Mouse (Mus musculus): Measurements from ENCODE around the gene Atp6v0e. TPM values are rescaled to one million over a fixed set of nuclear protein-coding genes. Genes with fewer than 3 reads are reported as not detected.

Gene Atp6v0e
- polyA plus RNA-seq, 1 experiment from 2014 or later, result 255 TPM

- H3K27ac ChIP-seq (replicated peaks), result peak overlapping the region; percentile 91
- 33% methylated on average over 8 of the region's 8 CpGs for WGBS
- H3K36me3 ChIP-seq, result peaks cover 16% of the 10 kb centered on the region; the same call in 1 of the 2 replicates
- H3K4me3 ChIP-seq (replicated peaks), result no peak overlapping the region
- H3K9ac ChIP-seq, result 0 out of 2 replicates have a peak overlapping the region, but pooled peaks have one; percentile 1
- H3K9me3 ChIP-seq (replicated peaks), result no peaks in the 10 kb centered on the region
- H3K4me2 ChIP-seq (replicated peaks), result no peak overlapping the region
- peaks cover 42% of the 10 kb centered on the region for H3K4me1 ChIP-seq
- no peaks in the 10 kb centered on the region for H3K27me3 ChIP-seq
- peak; percentile 76 for ATAC-seq (ENCODE audit: insufficient number of reproducible peaks, low FRiP score, low TSS enrichment, low read depth)
Observed at GRCm38 (mm10) chr17:26688795-26689735, 26.0 kb downstream of the Atp6v0e start.

GRCm38 (mm10) chr17:26689810-26690209 lies 26.8 kb downstream of the Atp6v0e start:
- peak overlapping the region; percentile 91 for H3K27ac ChIP-seq (replicated peaks)
- no peak overlapping the region for H3K4me3 ChIP-seq (replicated peaks)
- H3K9ac ChIP-seq, result no peak overlapping the region
- no peaks in the 10 kb centered on the region for H3K9me3 ChIP-seq (replicated peaks)
- WGBS, result 21% methylated on average over 2 of the region's 2 CpGs
- H3K4me1 ChIP-seq, result peaks cover 42% of the 10 kb centered on the region
- no peak overlapping the region for H3K4me2 ChIP-seq (replicated peaks)
- H3K36me3 ChIP-seq, result peaks cover 8% of the 10 kb centered on the region; the same call in 1 of the 2 replicates
- no peaks in the 10 kb centered on the region for H3K27me3 ChIP-seq
- 0 out of 2 replicates have a peak, but pooled peaks have one; percentile 25 for ATAC-seq (ENCODE audit: insufficient number of reproducible peaks, low FRiP score, low TSS enrichment, low read depth)

GRCm38 (mm10) chr17:26690236-26690635 lies 27.2 kb downstream of the Atp6v0e start:
- no peak for ATAC-seq (ENCODE audit: insufficient number of reproducible peaks, low FRiP score, low TSS enrichment, low read depth)
- H3K4me2 ChIP-seq (replicated peaks), result no peak overlapping the region
- H3K27me3 ChIP-seq, result no peaks in the 10 kb centered on the region
- H3K4me1 ChIP-seq, result peaks cover 42% of the 10 kb centered on the region
- H3K4me3 ChIP-seq (replicated peaks), result no peak overlapping the region
- 0 out of 2 replicates have a peak, but pooled peaks cover 5% of the 10 kb centered on the region for H3K36me3 ChIP-seq
- 81% methylated on average over 5 of the region's 5 CpGs for WGBS
- peak overlapping the region; percentile 91 for H3K27ac ChIP-seq (replicated peaks)
- no peaks in the 10 kb centered on the region for H3K9me3 ChIP-seq (replicated peaks)
- no peak overlapping the region for H3K9ac ChIP-seq

- 80% methylated on average over 7 of the region's 7 CpGs for WGBS
- Histone ChIP-seq H3K27ac (replicated peaks) (no peak overlapping the region), H3K9me3 (replicated peaks) (no peaks in the 10 kb centered on the region), H3K9ac (no peak overlapping the region), H3K4me1 (peaks cover 42% of the 10 kb centered on the region), H3K27me3 (no peaks in the 10 kb centered on the region), H3K4me3 (replicated peaks) (no peak overlapping the region), H3K4me2 (replicated peaks) (no peak overlapping the region), H3K36me3 (0 out of 2 replicates have a peak, but pooled peaks cover 10% of the 10 kb centered on the region)
- ATAC-seq (ENCODE audit: insufficient number of reproducible peaks, low FRiP score, low TSS enrichment, low read depth), result no peak
Observed at GRCm38 (mm10) chr17:26691110-26691509, 28.1 kb downstream of the Atp6v0e start.

GRCm38 (mm10) chr17:26693424-26693823 lies 30.4 kb downstream of the Atp6v0e start:
- WGBS, result 84% methylated on average over 7 of the region's 7 CpGs
- no peaks in the 10 kb centered on the region for H3K9me3 ChIP-seq (replicated peaks)
- peak overlapping the region; percentile 12; the same call in 1 of the 2 replicates for H3K27ac ChIP-seq (replicated peaks)
- H3K4me3 ChIP-seq (replicated peaks), result no peak overlapping the region
- H3K4me2 ChIP-seq (replicated peaks), result no peak overlapping the region
- H3K36me3 ChIP-seq, result peaks cover 29% of the 10 kb centered on the region; the same call in 1 of the 2 replicates
- H3K9ac ChIP-seq, result no peak overlapping the region
- peaks cover 29% of the 10 kb centered on the region for H3K4me1 ChIP-seq
- H3K27me3 ChIP-seq, result no peaks in the 10 kb centered on the region
- ATAC-seq (ENCODE audit: insufficient number of reproducible peaks, low FRiP score, low TSS enrichment, low read depth), result no peak

- H3K27ac ChIP-seq (replicated peaks), result 0 out of 2 replicates have a peak overlapping the region, but pooled peaks have one; percentile 8
- H3K36me3 ChIP-seq, result peaks cover 36% of the 10 kb centered on the region
- H3K9ac ChIP-seq, result no peak overlapping the region
- 67% methylated on average over 7 of the region's 7 CpGs for WGBS
- H3K9me3 ChIP-seq (replicated peaks), result no peaks in the 10 kb centered on the region
- no peaks in the 10 kb centered on the region for H3K27me3 ChIP-seq
- H3K4me1 ChIP-seq, result peaks cover 21% of the 10 kb centered on the region
- no peak overlapping the region for H3K4me3 ChIP-seq (replicated peaks)
- H3K4me2 ChIP-seq (replicated peaks), result no peak overlapping the region
- no peak for ATAC-seq (ENCODE audit: insufficient number of reproducible peaks, low FRiP score, low TSS enrichment, low read depth)
Observed at GRCm38 (mm10) chr17:26694171-26694570, 31.1 kb downstream of the Atp6v0e start.

- peaks cover 11% of the 10 kb centered on the region for H3K4me1 ChIP-seq
- H3K4me2 ChIP-seq (replicated peaks), result no peak overlapping the region
- H3K9ac ChIP-seq, result no peak overlapping the region
- no peaks in the 10 kb centered on the region for H3K27me3 ChIP-seq
- H3K27ac ChIP-seq (replicated peaks), result no peak overlapping the region
- no peaks in the 10 kb centered on the region for H3K9me3 ChIP-seq (replicated peaks)
- no peak for ATAC-seq (ENCODE audit: insufficient number of reproducible peaks, low FRiP score, low TSS enrichment, low read depth)
- peaks cover 46% of the 10 kb centered on the region for H3K36me3 ChIP-seq
- no peak overlapping the region for H3K4me3 ChIP-seq (replicated peaks)
- 93% methylated on average over 3 of the region's 3 CpGs for WGBS
Observed at GRCm38 (mm10) chr17:26695193-26695592, 32.2 kb downstream of the Atp6v0e start.

GRCm38 (mm10) chr17:26698846-26699245 lies 35.8 kb downstream of the Atp6v0e start:
- Histone ChIP-seq H3K4me2 (replicated peaks) (no peak overlapping the region), H3K36me3 (peaks cover 50% of the 10 kb centered on the region), H3K27ac (replicated peaks) (no peak overlapping the region), H3K4me3 (replicated peaks) (no peak overlapping the region), H3K27me3 (no peaks in the 10 kb centered on the region), H3K9ac (no peak overlapping the region), H3K9me3 (replicated peaks) (no peaks in the 10 kb centered on the region), H3K4me1 (no peaks in the 10 kb centered on the region)
- ATAC-seq (ENCODE audit: insufficient number of reproducible peaks, low FRiP score, low TSS enrichment, low read depth), result no peak
- 85% methylated on average over 5 of the region's 5 CpGs for WGBS

- H3K36me3 ChIP-seq, result peaks cover 50% of the 10 kb centered on the region
- no peak overlapping the region for H3K27ac ChIP-seq (replicated peaks)
- no peak overlapping the region for H3K4me2 ChIP-seq (replicated peaks)
Observed at GRCm38 (mm10) chr17:26699819-26700616, 37.0 kb downstream of the Atp6v0e start.

GRCm38 (mm10) chr17:26701565-26701964 lies 38.5 kb downstream of the Atp6v0e start:
- 84% methylated on average over 13 of the region's 13 CpGs for WGBS
- no peak overlapping the region for H3K9ac ChIP-seq
- H3K4me3 ChIP-seq (replicated peaks), result no peak overlapping the region
- no peak overlapping the region for H3K4me2 ChIP-seq (replicated peaks)
- H3K4me1 ChIP-seq, result no peaks in the 10 kb centered on the region; the same call in 1 of the 2 replicates
- no peak overlapping the region for H3K27ac ChIP-seq (replicated peaks)
- no peaks in the 10 kb centered on the region for H3K27me3 ChIP-seq
- H3K9me3 ChIP-seq (replicated peaks), result no peaks in the 10 kb centered on the region
- no peak for ATAC-seq (ENCODE audit: insufficient number of reproducible peaks, low FRiP score, low TSS enrichment, low read depth)
- H3K36me3 ChIP-seq, result peaks cover 40% of the 10 kb centered on the region

More at GRCm38 (mm10) chr17:26699819-26700616, 37.0 kb downstream of the Atp6v0e start:
- no peak for ATAC-seq (ENCODE audit: insufficient number of reproducible peaks, low FRiP score, low TSS enrichment, low read depth)
- no peak overlapping the region for H3K4me3 ChIP-seq (replicated peaks)
- H3K4me1 ChIP-seq, result no peaks in the 10 kb centered on the region
- H3K9me3 ChIP-seq (replicated peaks), result no peaks in the 10 kb centered on the region
- WGBS, result 93% methylated on average over 10 of the region's 10 CpGs
- no peaks in the 10 kb centered on the region for H3K27me3 ChIP-seq
- H3K9ac ChIP-seq, result no peak overlapping the region

- H3K36me3 ChIP-seq, result peaks cover 32% of the 10 kb centered on the region
- ATAC-seq (ENCODE audit: insufficient number of reproducible peaks, low FRiP score, low TSS enrichment, low read depth), result no peak
- no peak overlapping the region for H3K4me3 ChIP-seq (replicated peaks)
- 83% methylated on average over 4 of the region's 4 CpGs for WGBS
- H3K9ac ChIP-seq, result no peak overlapping the region
- no peak overlapping the region for H3K4me2 ChIP-seq (replicated peaks)
- no peaks in the 10 kb centered on the region for H3K27me3 ChIP-seq
- H3K27ac ChIP-seq (replicated peaks), result no peak overlapping the region
- H3K4me1 ChIP-seq, result no peaks in the 10 kb centered on the region; the same call in 1 of the 2 replicates
- H3K9me3 ChIP-seq (replicated peaks), result no peaks in the 10 kb centered on the region
Observed at GRCm38 (mm10) chr17:26702621-26703020, 39.6 kb downstream of the Atp6v0e start.

Measured in embryonic facial prominence, embryonic 15.5 days (tissue).